Mouse (Mus musculus) kidney, postnatal 0 days (tissue): Measurements from ENCODE around the gene Ankrd13b. TPM values are rescaled to one million over a fixed set of nuclear protein-coding genes. Genes with fewer than 3 reads are reported as not detected.

Experiments used
- ATAC-seq: fragments of 200-750 bp; cut with Nextera tagmentation; replicated peaks from 2 replicates; pipeline ENCODE4 v1.8.0; 2017; ENCODE audit warnings: low read depth, moderate number of reproducible peaks, moderate TSS enrichment, moderate library complexity; ENCODE audit not compliant: low FRiP score
- DNase-seq: peaks from one replicate; pipeline ENCODE4 v3.0.0-alpha.2; 2016; ENCODE audit warnings: low spot score
- H3K27ac ChIP-seq: fragments of 300-500 bp; sonication (generic); 2 replicates; pipeline ENCODE4 v1.5.1; 2014; ENCODE audit warnings: mild to moderate bottlenecking
- H3K27me3 ChIP-seq: fragments of 300-500 bp; sonication (generic); 2 replicates; pipeline ENCODE4 v1.6.1; 2014; ENCODE audit warnings: low read length, mixed read lengths; ENCODE audit not compliant: insufficient read depth
- H3K36me3 ChIP-seq: fragments of 300-500 bp; sonication (generic); 2 replicates; pipeline ENCODE4 v1.6.1; 2014; ENCODE audit warnings: low read length, mixed read lengths; ENCODE audit not compliant: insufficient read depth
- H3K4me1 ChIP-seq: fragments of 300-500 bp; sonication (generic); replicated peaks from 2 replicates; pipeline ENCODE4 v1.6.1; 2014; ENCODE audit warnings: antibody characterized with exemption, low read length, mixed read lengths; ENCODE audit not compliant: insufficient read depth
- H3K4me2 ChIP-seq: fragments of 300-500 bp; sonication (generic); 2 replicates; pipeline ENCODE4 v1.6.1; 2014; ENCODE audit warnings: mild to moderate bottlenecking, low read length, moderate library complexity, mixed read lengths
- H3K4me3 ChIP-seq: fragments of 300-500 bp; sonication (generic); replicated peaks from 2 replicates; pipeline ENCODE4 v1.5.1; 2014; ENCODE audit warnings: low read depth, low read length
- H3K9ac ChIP-seq: fragments of 300-500 bp; sonication (generic); 2 replicates; pipeline ENCODE4 v1.6.1; 2014; ENCODE audit warnings: low read depth, low read length
- H3K9me3 ChIP-seq: fragments of 300-500 bp; sonication (generic); replicated peaks from 2 replicates; pipeline ENCODE4 v1.6.1; 2016; ENCODE audit warnings: low read length, inconsistent platforms, mixed read lengths
- CTCF ChIP-seq: IDR thresholded peaks from 2 replicates; pipeline ENCODE4 v1.5.1; 2016; ENCODE audit warnings: antibody characterized with exemption, low read depth, mild to moderate bottlenecking, moderate library complexity
- WGBS: fragments of 180-500 bp; shearing (Covaris S2); extraction: QIAGEN DNeasy Blood & Tissue Kit; methylation state at CpG from one replicate; pipeline ENCODE4 v1.1.7; 2014; 5-methylcytosine and 5-hydroxymethylcytosine counted together
- polyA plus RNA-seq: library from polyadenylated mRNA; unstranded; fragments of >200 nt; fragmentation: Nextera tagmentation; extraction: Ambion mirVana; gene quantifications from 2 replicates; pipeline ENCODE4 v1.2.1, GENCODE M21; 2015

Ankrd13b gene
- polyA plus RNA-seq, 1 experiment from 2014 or later = 6.4 TPM

- H3K27me3 ChIP-seq = no peaks in the 10 kb centered on the region
- no peak for DNase-seq
- no peak for TF ChIP-seq CTCF
- no peak overlapping the region for H3K4me3 ChIP-seq
- no peak overlapping the region for H3K4me2 ChIP-seq
- H3K36me3 ChIP-seq = peaks cover 67% of the 10 kb centered on the region
- H3K27ac ChIP-seq = no peak overlapping the region
- no peak overlapping the region for H3K9ac ChIP-seq
- no peak for ATAC-seq
- 70% methylated on average over 3 of the region's 3 CpGs for WGBS
- H3K9me3 ChIP-seq = no peaks in the 10 kb centered on the region
- peaks cover 4% of the 10 kb centered on the region for H3K4me1 ChIP-seq
Observed at GRCm38 (mm10) chr11:77503511-77503910, 14.0 kb upstream of the Ankrd13b start.

- H3K36me3 ChIP-seq = peaks cover 67% of the 10 kb centered on the region
- TF ChIP-seq CTCF = no peak
- DNase-seq (no peak), ATAC-seq (no peak)
- no peak overlapping the region for H3K4me3 ChIP-seq
- H3K4me1 ChIP-seq = peaks cover 8% of the 10 kb centered on the region
- H3K27me3 ChIP-seq = no peaks in the 10 kb centered on the region
- no peak overlapping the region for H3K9ac ChIP-seq
- no peaks in the 10 kb centered on the region for H3K9me3 ChIP-seq
- H3K4me2 ChIP-seq = no peak overlapping the region
- H3K27ac ChIP-seq = no peak overlapping the region
- 84% methylated on average over 6 of the region's 6 CpGs for WGBS
Observed at GRCm38 (mm10) chr11:77502481-77502880, 13.0 kb upstream of the Ankrd13b start.

- peaks cover 66% of the 10 kb centered on the region for H3K36me3 ChIP-seq
- 93% methylated on average over 4 of the region's 4 CpGs for WGBS
- H3K4me2 ChIP-seq = no peak overlapping the region
- H3K9me3 ChIP-seq = no peaks in the 10 kb centered on the region
- H3K4me3 ChIP-seq = no peak overlapping the region
- ATAC-seq = no peak
- peaks cover 13% of the 10 kb centered on the region for H3K4me1 ChIP-seq
- no peak for TF ChIP-seq CTCF
- DNase-seq = no peak
- H3K27ac ChIP-seq = no peak overlapping the region
- H3K27me3 ChIP-seq = no peaks in the 10 kb centered on the region
- no peak overlapping the region for H3K9ac ChIP-seq
Observed at GRCm38 (mm10) chr11:77501971-77502370, 12.5 kb upstream of the Ankrd13b start.

- DNase-seq = peak; percentile 88
Observed at GRCm38 (mm10) chr11:77501392-77501791, 11.9 kb upstream of the Ankrd13b start.

GRCm38 (mm10) chr11:77500361-77501325 is 11.2 kb upstream of the Ankrd13b start:
- 0 out of 2 replicates have a peak overlapping the region, but pooled peaks have one; percentile 13 for H3K27ac ChIP-seq
- no peak for DNase-seq
- no peak for ATAC-seq
- H3K36me3 ChIP-seq = peaks cover 53% of the 10 kb centered on the region
- H3K4me3 ChIP-seq = no peak overlapping the region
- no peaks in the 10 kb centered on the region for H3K27me3 ChIP-seq
- no peak overlapping the region for H3K9ac ChIP-seq
- 77% methylated on average over 17 of the region's 17 CpGs for WGBS
- peaks cover 15% of the 10 kb centered on the region for H3K4me1 ChIP-seq
- no peaks in the 10 kb centered on the region for H3K9me3 ChIP-seq
- TF ChIP-seq CTCF = no peak
- H3K4me2 ChIP-seq = no peak overlapping the region

More at GRCm38 (mm10) chr11:77501392-77501791, 11.9 kb upstream of the Ankrd13b start:
- Histone ChIP-seq H3K27me3 (no peaks in the 10 kb centered on the region), H3K4me1 (peaks cover 15% of the 10 kb centered on the region), H3K27ac (0 out of 2 replicates have a peak overlapping the region, but pooled peaks have one; percentile 13), H3K9ac (no peak overlapping the region), H3K36me3 (peaks cover 61% of the 10 kb centered on the region), H3K4me3 (no peak overlapping the region), H3K4me2 (no peak overlapping the region), H3K9me3 (no peaks in the 10 kb centered on the region)
- peak; percentile 86 for TF ChIP-seq CTCF
- ATAC-seq = no peak
- 27% methylated on average over 5 of the region's 5 CpGs for WGBS

- Histone ChIP-seq H3K27ac (no peak overlapping the region), H3K4me3 (no peak overlapping the region), H3K27me3 (no peaks in the 10 kb centered on the region), H3K36me3 (peaks cover 41% of the 10 kb centered on the region), H3K4me1 (peaks cover 26% of the 10 kb centered on the region), H3K9me3 (no peaks in the 10 kb centered on the region), H3K4me2 (no peak overlapping the region), H3K9ac (no peak overlapping the region)
- no peak for TF ChIP-seq CTCF
- DNase-seq = no peak
- ATAC-seq = no peak
- WGBS = 93% methylated on average over 7 of the region's 7 CpGs
Observed at GRCm38 (mm10) chr11:77499354-77499753, 9.9 kb upstream of the Ankrd13b start.
